Mouse (Mus musculus) adrenal gland, adult 8-10 months (tissue): Measurements from ENCODE around the gene Dolpp1. TPM values are rescaled to one million over a fixed set of nuclear protein-coding genes. Genes with fewer than 3 reads are reported as not detected.
A peak's percentile ranks its signal among the peaks of the same experiment; 100 is the strongest.
"Not testable (repeated sequence)": the region's sequence is repeated elsewhere in the genome, so short reads cannot be mapped to it uniquely, and the experiment has no call there.

Experiments
- DNase-seq: peaks from one replicate; pipeline ENCODE4 v3.0.0; 2022
- total RNA-seq, 4 experiments: library from RNA; stranded (reverse); gene quantifications; 2 replicates each; pipeline ENCODE4 v1.2.4; 2022

The Dolpp1 gene
- total RNA-seq, 4 experiments from 2014 or later, result 18.0 to 24.2 (median 19.8) TPM

- no peak for DNase-seq
Measured at GRCm38 (mm10) chr2:30413038-30413973, 21.3 kb downstream of the Dolpp1 start.

- no peak for DNase-seq
Measured at GRCm38 (mm10) chr2:30414101-30414500, 22.0 kb downstream of the Dolpp1 start.

- no peak for DNase-seq
Measured at GRCm38 (mm10) chr2:30414681-30415080, 22.6 kb downstream of the Dolpp1 start.

GRCm38 (mm10) chr2:30415157-30415935 is 23.3 kb downstream of the Dolpp1 start, which contains the start of gene Crat:
Crat (minus strand) TSS chr2:30415813.
- DNase-seq, result peak; percentile 94

GRCm38 (mm10) chr2:30415936-30416648 is 24.0 kb downstream of the Dolpp1 start, which contains the start of gene Ptpa:
Ptpa (plus strand) TSS chr2:30416039.
- peak; percentile 89 for DNase-seq

GRCm38 (mm10) chr2:30416649-30416965 is 24.6 kb downstream of the Dolpp1 start:
- no peak for DNase-seq

- not testable (repeated sequence) for DNase-seq
Measured at GRCm38 (mm10) chr2:30417154-30417553, 25.1 kb downstream of the Dolpp1 start.

- DNase-seq, result no peak
Measured at GRCm38 (mm10) chr2:30417595-30418165, 25.6 kb downstream of the Dolpp1 start.

GRCm38 (mm10) chr2:30418259-30418658 is 26.2 kb downstream of the Dolpp1 start:
- DNase-seq, result no peak

GRCm38 (mm10) chr2:30419112-30419511 is 27.1 kb downstream of the Dolpp1 start:
- DNase-seq, result no peak

- no peak for DNase-seq
Measured at GRCm38 (mm10) chr2:30421432-30421831, 29.4 kb downstream of the Dolpp1 start.

GRCm38 (mm10) chr2:30429156-30429555 is 37.1 kb downstream of the Dolpp1 start:
- peak; percentile 84 for DNase-seq

- no peak for DNase-seq
Measured at GRCm38 (mm10) chr2:30435326-30436155, 43.5 kb downstream of the Dolpp1 start.

- DNase-seq, result no peak
Measured at GRCm38 (mm10) chr2:30436156-30436545, 44.1 kb downstream of the Dolpp1 start.

- DNase-seq, result no peak
Measured at GRCm38 (mm10) chr2:30436809-30437208, 44.8 kb downstream of the Dolpp1 start.

- no peak for DNase-seq
Measured at GRCm38 (mm10) chr2:30437791-30438190, 45.7 kb downstream of the Dolpp1 start.

GRCm38 (mm10) chr2:30439631-30440030 is 47.6 kb downstream of the Dolpp1 start:
- DNase-seq, result no peak

GRCm38 (mm10) chr2:30440211-30440700 is 48.2 kb downstream of the Dolpp1 start:
- DNase-seq, result no peak

GRCm38 (mm10) chr2:30440701-30441517 is 48.9 kb downstream of the Dolpp1 start:
- peak; percentile 79 for DNase-seq
